Mouse (Mus musculus) cerebellum, adult 2 months (tissue): ENCODE results near the gene Lonrf2. TPM values are rescaled to one million over a fixed set of nuclear protein-coding genes. Genes with fewer than 3 reads are reported as not detected.

Experiments used
- DNase-seq, 2 experiments: peaks; one replicate each; pipeline ENCODE4 v3.0.0; 2021
- H3K27ac ChIP-seq: fragments of 200-500 bp; 2 replicates; pipeline ENCODE4 v1.5.1; 2012; ENCODE audit warnings: low read length, control low read depth, inconsistent platforms; ENCODE audit not compliant: insufficient read depth
- H3K27me3 ChIP-seq: fragments of 200-500 bp; 2 replicates; pipeline ENCODE4 v1.6.1; 2012; ENCODE audit warnings: inconsistent platforms, mild to moderate bottlenecking, low read length, moderate library complexity; ENCODE audit not compliant: control insufficient read depth, insufficient read depth
- H3K4me1 ChIP-seq: fragments of 200-500 bp; 2 replicates; pipeline ENCODE4 v1.6.1; 2011; ENCODE audit warnings: low read length; ENCODE audit not compliant: control insufficient read depth, insufficient read depth
- H3K4me3 ChIP-seq: fragments of 200-500 bp; replicated peaks from 2 replicates; pipeline ENCODE3; 2011; ENCODE audit warnings: mild to moderate bottlenecking, low read depth, low read length, control low read depth; ENCODE audit not compliant: insufficient read depth
- CTCF ChIP-seq: fragments of 200-500 bp; IDR thresholded peaks from 2 replicates; pipeline ENCODE4 v1.5.1; 2011; ENCODE audit warnings: low read depth, mild to moderate bottlenecking, control low read depth, low read length, moderate library complexity, borderline replicate concordance; ENCODE audit not compliant: insufficient read depth
- POLR2A ChIP-seq: fragments of 200-500 bp; IDR thresholded peaks from 2 replicates; pipeline ENCODE4 v1.6.1; 2011; ENCODE audit warnings: low read length, control low read depth, borderline replicate concordance; ENCODE audit not compliant: insufficient read depth
- WGBS: fragments of 180-500 bp; shearing (Covaris S2); methylation state at CpG from one replicate; pipeline ENCODE4 v1.1.7; 2018; 5-methylcytosine and 5-hydroxymethylcytosine counted together
- polyA plus RNA-seq: library from polyadenylated mRNA; depleted of rRNA; stranded (reverse); fragments of >200 nt; gene quantifications from 2 replicates; pipeline ENCODE4 v1.2.3, GENCODE M21; 2012

The Lonrf2 gene
- polyA plus RNA-seq, 1 experiment, result 66.4 TPM

DNA sequence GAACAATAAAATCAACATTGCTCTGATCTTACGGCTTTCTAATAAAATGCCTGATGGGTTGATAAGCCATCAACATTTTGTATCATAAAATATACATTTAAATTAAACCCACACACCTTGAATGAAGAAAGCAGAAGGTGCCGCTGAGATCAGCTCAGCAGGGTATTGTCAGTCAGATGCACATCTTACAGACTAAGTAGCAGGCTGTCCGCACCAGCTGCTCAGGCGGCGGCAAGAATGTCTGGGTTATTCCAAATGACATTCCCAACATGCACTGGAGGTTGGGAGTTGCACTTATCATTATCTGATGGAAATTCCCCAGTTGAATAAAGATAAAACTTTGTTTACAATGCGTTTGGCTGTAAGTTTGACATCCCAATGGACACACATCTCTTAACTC lies 39.6 kb downstream of the Lonrf2 start:
- Histone ChIP-seq H3K4me3 (no peak overlapping the region), H3K27ac (no peak overlapping the region), H3K4me1 (no peaks in the 10 kb centered on the region), H3K27me3 (no peaks in the 10 kb centered on the region)
- DNase-seq, result no peak
- WGBS, result 38% methylated on average over 6 of the region's 6 CpGs
- TF ChIP-seq CTCF (no peak), POLR2A (no peak)

DNA sequence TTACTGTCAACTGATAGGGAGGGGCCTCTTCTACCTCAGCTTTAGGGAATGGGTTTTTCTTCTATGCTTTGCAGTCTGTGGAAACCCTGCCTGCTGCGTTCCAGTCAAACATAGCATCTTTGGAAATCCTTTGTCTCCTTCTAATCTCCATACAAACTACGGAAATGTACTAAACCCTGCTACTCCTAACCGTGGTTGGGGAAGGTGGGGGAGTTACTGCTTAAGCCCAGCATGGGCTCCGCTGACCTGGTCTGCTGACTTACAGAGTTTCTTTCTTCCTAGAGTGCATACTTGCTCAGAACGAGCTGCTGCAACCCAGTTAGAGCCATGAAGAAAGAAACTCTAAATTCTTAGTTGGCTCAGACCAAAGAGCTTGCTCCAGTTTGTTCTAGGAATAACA lies 41.0 kb downstream of the Lonrf2 start:
- no peaks in the 10 kb centered on the region for H3K27me3 ChIP-seq
- whole genome bisulfite sequencing, result 64% methylated on average over 5 of the region's 5 CpGs
- DNase-seq, result no peak
- H3K4me1 ChIP-seq, result no peaks in the 10 kb centered on the region
- no peak overlapping the region for H3K27ac ChIP-seq
- no peak overlapping the region for H3K4me3 ChIP-seq
- TF ChIP-seq POLR2A, result no peak
- TF ChIP-seq CTCF, result no peak

DNA sequence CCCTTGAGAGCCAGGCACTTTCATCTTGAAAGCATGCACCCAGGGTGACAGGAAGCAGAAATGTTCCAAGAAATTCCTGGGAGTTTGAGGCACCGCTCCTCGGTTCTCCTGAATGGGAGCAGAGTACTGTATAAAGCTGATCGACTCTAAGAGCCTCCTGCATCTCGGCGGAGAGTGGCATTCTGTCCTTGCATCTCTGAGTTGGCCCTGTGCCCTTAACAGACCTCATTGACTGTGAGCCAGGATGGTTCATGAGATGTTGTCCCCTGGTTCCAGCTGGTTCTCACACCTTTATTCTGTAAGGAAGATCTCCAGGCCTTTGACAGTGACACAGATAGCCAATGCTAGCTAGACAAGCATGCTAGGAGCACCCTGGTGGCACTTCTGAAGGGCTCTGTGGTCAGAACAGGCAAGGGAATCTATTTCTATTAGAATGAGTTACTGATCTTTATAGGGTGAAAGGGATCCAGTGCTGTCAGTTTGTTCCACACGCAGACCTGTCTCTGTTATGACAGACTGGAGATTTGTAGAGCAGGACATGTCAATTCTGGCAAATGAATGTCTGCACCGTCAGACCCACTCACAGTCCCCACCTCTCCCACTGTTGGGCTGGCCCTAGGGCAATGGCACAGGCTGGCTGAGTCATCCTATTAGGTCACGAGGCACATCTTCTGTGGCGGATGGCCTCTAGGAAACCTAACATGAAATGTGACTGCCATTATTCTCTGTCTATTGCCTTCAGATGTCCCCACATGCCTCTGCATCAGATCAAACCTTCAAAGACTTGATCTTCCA lies 45.3 kb downstream of the Lonrf2 start:
- whole genome bisulfite sequencing, result 33% methylated on average over 9 of the region's 9 CpGs
- DNase-seq, result no peak
- Histone ChIP-seq H3K4me3 (no peak overlapping the region), H3K4me1 (no peaks in the 10 kb centered on the region), H3K27me3 (no peaks in the 10 kb centered on the region), H3K27ac (no peak overlapping the region)
- TF ChIP-seq POLR2A, result no peak
- no peak for TF ChIP-seq CTCF

- no peaks in the 10 kb centered on the region for H3K4me1 ChIP-seq
- no peak overlapping the region for H3K27ac ChIP-seq
- WGBS, result 76% methylated on average over 7 of the region's 7 CpGs
- no peak for DNase-seq
- TF ChIP-seq CTCF (no peak), POLR2A (no peak)
- no peaks in the 10 kb centered on the region for H3K27me3 ChIP-seq
- H3K4me3 ChIP-seq, result no peak overlapping the region
These were observed 46.4 kb downstream of the Lonrf2 start for GRCm38 (mm10) chr1:38789988-38790602.

DNA sequence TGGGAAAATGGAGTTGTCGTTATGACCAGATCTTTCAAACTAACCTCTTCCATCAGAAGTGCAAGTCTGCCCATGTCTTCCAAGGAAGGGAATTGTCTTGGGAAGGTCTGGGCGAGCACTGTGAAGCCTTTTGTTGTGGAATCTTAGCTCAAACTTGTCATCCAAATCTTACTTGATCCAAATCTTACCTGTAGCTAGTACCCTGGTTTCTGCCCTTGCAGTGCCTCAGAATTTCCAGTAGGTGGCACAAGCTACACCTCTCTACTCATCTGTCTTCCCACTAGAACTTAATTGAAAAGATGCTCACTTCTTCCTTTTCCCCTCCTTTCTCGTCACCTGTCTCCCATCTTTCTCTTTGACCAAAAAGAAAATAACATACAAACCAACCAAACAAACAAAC lies 47.6 kb downstream of the Lonrf2 start:
- no peaks in the 10 kb centered on the region for H3K27me3 ChIP-seq
- WGBS, result 80% methylated on average over 3 of the region's 3 CpGs
- no peak for DNase-seq

DNA sequence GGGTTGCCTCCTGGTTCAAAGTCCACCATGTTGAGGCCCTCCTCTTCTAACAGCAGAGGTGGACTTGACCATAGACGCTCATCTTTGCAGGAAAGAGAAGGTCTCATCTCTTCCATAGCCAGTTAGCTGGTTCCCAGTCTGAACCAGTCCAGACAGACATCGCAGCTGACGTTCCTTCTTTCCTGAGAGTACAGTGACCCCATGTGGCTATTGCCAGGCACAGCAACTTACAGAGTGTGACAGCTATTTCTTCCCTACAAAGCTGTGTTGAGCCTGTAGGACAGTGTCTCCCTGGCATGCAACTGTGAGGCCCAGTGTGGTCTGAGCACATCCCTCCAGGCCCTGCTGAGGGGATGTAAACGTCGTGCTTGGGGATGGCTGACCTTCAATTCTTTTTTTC lies 49.1 kb downstream of the Lonrf2 start:
- Histone ChIP-seq H3K4me3 (no peak overlapping the region), H3K27me3 (no peaks in the 10 kb centered on the region), H3K4me1 (no peaks in the 10 kb centered on the region), H3K27ac (no peak overlapping the region)
- peak; percentile 87 for TF ChIP-seq CTCF
- TF ChIP-seq POLR2A, result no peak
- peak; percentile 57 to 62 for DNase-seq
- 10% methylated on average over 5 of the region's 5 CpGs for WGBS

More for the DNA sequence above, 47.6 kb downstream of the Lonrf2 start:
- no peak overlapping the region for H3K4me3 ChIP-seq
- H3K4me1 ChIP-seq, result no peaks in the 10 kb centered on the region
- H3K27ac ChIP-seq, result no peak overlapping the region
- peak; percentile 43; the same call in 1 of the 2 replicates for TF ChIP-seq CTCF
- no peak for TF ChIP-seq POLR2A

- 46% methylated on average over 7 of the region's 7 CpGs for WGBS
- no peak overlapping the region for H3K4me3 ChIP-seq
- no peaks in the 10 kb centered on the region for H3K4me1 ChIP-seq
- TF ChIP-seq CTCF (no peak), POLR2A (no peak)
- H3K27ac ChIP-seq, result no peak overlapping the region
- no peaks in the 10 kb centered on the region for H3K27me3 ChIP-seq
- DNase-seq, result no peak
These were observed 50.2 kb downstream of the Lonrf2 start for GRCm38 (mm10) chr1:38786358-38786757.

DNA sequence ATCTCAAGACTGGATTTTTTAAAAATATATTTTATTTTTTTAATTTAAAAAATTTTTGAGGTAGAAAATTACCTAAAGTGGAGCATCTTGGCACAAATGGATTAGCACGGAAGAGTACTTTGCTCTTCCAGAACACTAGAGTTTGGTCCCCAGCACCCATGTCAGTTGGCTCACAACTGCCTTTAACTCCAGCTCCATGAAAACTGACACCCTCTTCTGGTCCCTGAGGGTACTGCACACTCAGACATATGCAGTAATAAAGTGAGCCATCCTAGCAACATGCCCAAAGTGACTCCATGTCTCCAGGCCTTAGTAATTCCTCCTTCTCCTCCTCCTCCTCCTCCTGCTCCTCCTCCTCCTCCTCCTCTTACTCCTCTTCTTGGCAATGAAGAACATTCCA lies 58.2 kb downstream of the Lonrf2 start:
- Histone ChIP-seq H3K4me1 (no peaks in the 10 kb centered on the region; the same call in 1 of the 2 replicates), H3K4me3 (no peak overlapping the region), H3K27me3 (no peaks in the 10 kb centered on the region), H3K27ac (no peak overlapping the region)
- no peak for DNase-seq
- no peak for TF ChIP-seq CTCF
- no peak for TF ChIP-seq POLR2A
- WGBS, result 100% methylated on average over 1 of the region's 1 CpGs
